Comparison of ENCODE assay signal across 12 mouse cellular contexts in genomic region chr11:80315743-80316639, GRCm38 (mm10). TPM values are rescaled to one million over a fixed set of nuclear protein-coding genes. Genes with fewer than 3 reads are reported as not detected.
DNase-seq lines count a peak whose midpoint lies in the region; ATAC-seq lines count a peak whose summit lies in the region.
"Had no signal": no experiment of that assay in that cellular context is flagged by ENCODE, and none has a peak within 500 bp of the region (broad histone marks: within the 10 kb centered on the region; RNA-seq: fewer than 3 reads in every experiment).

No protein-coding gene starts in this region.

- 0 out of 2 replicates have a peak, but pooled peaks cover 3% of the 10 kb centered on the region for H3K36me3 ChIP-seq in forebrain, embryonic 14.5 days (ENCODE audit: control insufficient read depth, insufficient read depth, low read length)
- H3K36me3 ChIP-seq in midbrain, embryonic 11.5 days (ENCODE audit: control insufficient read depth, insufficient read depth, low read length), result no peaks in the 10 kb centered on the region
- H3K36me3 ChIP-seq: embryonic facial prominence, embryonic 15.5 days had no signal

- no peaks in the 10 kb centered on the region for H3K27me3 ChIP-seq in forebrain, embryonic 14.5 days (replicated peaks; ENCODE audit: control insufficient read depth, insufficient read depth, low read length)
- no peaks in the 10 kb centered on the region for H3K27me3 ChIP-seq in midbrain, embryonic 11.5 days (ENCODE audit: control insufficient read depth, insufficient read depth, low read length)
- H3K27me3 ChIP-seq: embryonic facial prominence, embryonic 15.5 days had no signal

- H3K4me1 ChIP-seq in forebrain, embryonic 14.5 days (ENCODE audit: control insufficient read depth, insufficient read depth, low read length), result peaks cover 53% of the 10 kb centered on the region
- H3K4me1 ChIP-seq in midbrain, embryonic 11.5 days (ENCODE audit: control insufficient read depth, insufficient read depth, low read length), result peaks cover 44% of the 10 kb centered on the region

- ATAC-seq in forebrain, embryonic 14.5 days, result peak; percentile 90
- ATAC-seq in midbrain, embryonic 11.5 days (ENCODE audit: low FRiP score), result peak; percentile 77

- WGBS in forebrain, embryonic 14.5 days, result 30% methylated on average over 10 of the region's 10 CpGs
- WGBS in midbrain, embryonic 11.5 days, result 34% methylated on average over 10 of the region's 10 CpGs

- H3K4me2 ChIP-seq in forebrain, embryonic 14.5 days (ENCODE audit: low read length), result no peak overlapping the region
- no peak overlapping the region for H3K4me2 ChIP-seq in midbrain, embryonic 11.5 days
- H3K4me2 ChIP-seq: embryonic facial prominence, embryonic 15.5 days had no signal

- H3K9ac ChIP-seq in forebrain, embryonic 14.5 days (ENCODE audit: low read length), result no peak overlapping the region; the same call in 1 of the 2 replicates
- peak overlapping the region; percentile 39; the same call in 1 of the 2 replicates for H3K9ac ChIP-seq in midbrain, embryonic 11.5 days (ENCODE audit: low read length)
- H3K9ac ChIP-seq: embryonic facial prominence, embryonic 15.5 days had no signal

- peak; percentile 34 for DNase-seq in right cerebral cortex, postnatal 4 days
- DNase-seq in right cerebral cortex, postnatal 36 days (ENCODE audit: low spot score in 2 of 2), result no peak
- DNase-seq in forebrain, embryonic 14.5 days (ENCODE audit: low spot score), result peak; percentile 94
- peak; percentile 91 for DNase-seq in midbrain, embryonic 11.5 days (ENCODE audit: low spot score, missing footprints)
- peak; percentile 94 for DNase-seq in retina, postnatal 1 day
- no peak for DNase-seq in heart, adult 11 months
- DNase-seq in kidney, postnatal 14 days, result no peak
- DNase-seq in liver, result no peak
- DNase-seq: gastrocnemius, postnatal 25 days had no signal

- H3K9me3 ChIP-seq in forebrain, embryonic 14.5 days (replicated peaks; ENCODE audit: control insufficient read depth, low read length), result no peaks in the 10 kb centered on the region
- no peaks in the 10 kb centered on the region for H3K9me3 ChIP-seq in midbrain, embryonic 11.5 days (ENCODE audit: control insufficient read depth, low read length)
- H3K9me3 ChIP-seq: embryonic facial prominence, embryonic 15.5 days had no signal

- no peak overlapping the region for H3K4me3 ChIP-seq in forebrain, embryonic 14.5 days (ENCODE audit: low read depth, low read length)
- no peak overlapping the region for H3K4me3 ChIP-seq in midbrain, embryonic 11.5 days (ENCODE audit: low read depth, low read length)
- H3K4me3 ChIP-seq: embryonic facial prominence, embryonic 15.5 days; left cerebral cortex, adult 2 months had no signal

- peak overlapping the region; percentile 88 for H3K27ac ChIP-seq in forebrain, embryonic 14.5 days (ENCODE audit: low read depth, low read length)
- peak overlapping the region; percentile 72 for H3K27ac ChIP-seq in midbrain, embryonic 11.5 days (ENCODE audit: low read depth, low read length)
- H3K27ac ChIP-seq: embryonic facial prominence, embryonic 15.5 days; kidney, postnatal 0 days; left cerebral cortex, adult 2 months had no signal

RNA-seq across cellular contexts. Expression of gene Rhbdl3, which starts 15.3 kb away (rescaled TPM):
- polyA plus RNA-seq in forebrain, embryonic 14.5 days (2014; fragmentation: Nextera tagmentation; extraction: Ambion mirVana), result 10.9 and 11.8 TPM in 2 replicates
- 14.9 and 15.2 TPM in 2 replicates for polyA plus RNA-seq in midbrain, embryonic 11.5 days (2014; fragmentation: Nextera tagmentation; extraction: Ambion mirVana)

Comparison
In these comparisons a context has a peak if more than half of its experiments do, and no peak if none do; other contexts are left out.
1. DNase-seq: peak in right cerebral cortex, postnatal 4 days (single experiment), forebrain, embryonic 14.5 days (single experiment), midbrain, embryonic 11.5 days (single experiment) and retina, postnatal 1 day (single experiment); none in right cerebral cortex, postnatal 36 days (0 of 2), heart, adult 11 months (single experiment), kidney, postnatal 14 days (single experiment) and liver (single experiment).